Mouse (Mus musculus) embryonic facial prominence, embryonic 10.5 days (tissue): Measurements from ENCODE around the gene Prepl. TPM values are rescaled to one million over a fixed set of nuclear protein-coding genes. Genes with fewer than 3 reads are reported as not detected.
A peak's percentile ranks its signal among the peaks of the same experiment; 100 is the strongest.

Source experiments
- DNase-seq: peaks from one replicate; pipeline ENCODE4 v3.0.0-alpha.2; 2017; ENCODE audit warnings: low spot score
- H3K27ac ChIP-seq: fragments of 300-500 bp; sonication (generic); replicated peaks from 2 replicates; pipeline ENCODE4 v1.5.1; 2016; ENCODE audit warnings: mild to moderate bottlenecking
- H3K27me3 ChIP-seq: fragments of 300-500 bp; sonication (generic); replicated peaks from 2 replicates; pipeline ENCODE4 v1.6.1; 2016; ENCODE audit warnings: low read depth, mild to moderate bottlenecking; ENCODE audit not compliant: poor library complexity, severe bottlenecking
- H3K36me3 ChIP-seq: fragments of 300-500 bp; sonication (generic); replicated peaks from 2 replicates; pipeline ENCODE4 v1.6.1; 2016; ENCODE audit warnings: mild to moderate bottlenecking, moderate library complexity
- H3K4me1 ChIP-seq: fragments of 300-500 bp; sonication (generic); 2 replicates; pipeline ENCODE4 v1.6.1; 2016
- H3K4me3 ChIP-seq: fragments of 300-500 bp; sonication (generic); 2 replicates; pipeline ENCODE4 v1.5.1; 2016; ENCODE audit warnings: mild to moderate bottlenecking, moderate library complexity
- H3K9me3 ChIP-seq: fragments of 300-500 bp; sonication (generic); 2 replicates; pipeline ENCODE4 v1.6.1; 2016; ENCODE audit warnings: mild to moderate bottlenecking
- WGBS: fragments of 180-500 bp; shearing (Covaris S2); methylation state at CpG from one replicate; pipeline ENCODE4 v1.1.7; 2016; 5-methylcytosine and 5-hydroxymethylcytosine counted together
- polyA plus RNA-seq: library from polyadenylated mRNA; unstranded; fragments of >200 nt; fragmentation: Nextera tagmentation; extraction: Ambion mirVana; gene quantifications from 2 replicates; pipeline ENCODE4 v1.2.1, GENCODE M21; 2016

Gene Prepl
- polyA plus RNA-seq: 32.0 and 32.4 TPM in 2 replicates

- DNase-seq: peak; percentile 96
- H3K9me3 ChIP-seq: no peaks in the 10 kb centered on the region
- peak within 1 kb of the TSS; percentile 88 for H3K27ac ChIP-seq
- H3K27me3 ChIP-seq: no peaks in the 10 kb centered on the region
- H3K36me3 ChIP-seq: no peaks in the 10 kb centered on the region
- peak within 1 kb of the TSS; percentile 84 for H3K4me3 ChIP-seq
- under 1% methylated on average over 63 of the region's 63 CpGs for WGBS
- H3K4me1 ChIP-seq: peaks cover 33% of the 10 kb centered on the region
Measured at GRCm38 (mm10) chr17:85090120-85091099, at the start of gene Prepl, which contains the start of gene Camkmt. Gene Prepl (minus strand): TSS chr17:85090241. Gene Camkmt (plus strand): TSS chr17:85090552.

- Histone ChIP-seq H3K27ac (no peak overlapping the region), H3K36me3 (no peaks in the 10 kb centered on the region), H3K9me3 (no peaks in the 10 kb centered on the region), H3K27me3 (no peaks in the 10 kb centered on the region), H3K4me3 (no peak overlapping the region), H3K4me1 (peaks cover 9% of the 10 kb centered on the region; the same call in 1 of the 2 replicates)
- no peak for DNase-seq
- 83% methylated on average over 1 of the region's 1 CpGs for WGBS
Measured at GRCm38 (mm10) chr17:85138393-85138792, 48.4 kb upstream of the Prepl start.

- Histone ChIP-seq H3K36me3 (no peaks in the 10 kb centered on the region), H3K27ac (no peak overlapping the region), H3K4me1 (peaks cover 6% of the 10 kb centered on the region), H3K9me3 (no peaks in the 10 kb centered on the region), H3K27me3 (no peaks in the 10 kb centered on the region), H3K4me3 (no peak overlapping the region)
- 31% methylated on average over 4 of the region's 4 CpGs for WGBS
- DNase-seq: peak; percentile 61
Measured at GRCm38 (mm10) chr17:85116643-85117042, 26.6 kb upstream of the Prepl start.

GRCm38 (mm10) chr17:85113441-85113840 is 23.4 kb upstream of the Prepl start:
- no peaks in the 10 kb centered on the region for H3K36me3 ChIP-seq
- no peaks in the 10 kb centered on the region for H3K27me3 ChIP-seq
- peaks cover 3% of the 10 kb centered on the region for H3K4me1 ChIP-seq
- no peak overlapping the region for H3K27ac ChIP-seq
- DNase-seq: no peak
- no peaks in the 10 kb centered on the region for H3K9me3 ChIP-seq
- 88% methylated on average over 8 of the region's 8 CpGs for WGBS
- no peak overlapping the region for H3K4me3 ChIP-seq

- no peak overlapping the region for H3K4me3 ChIP-seq
- H3K27me3 ChIP-seq: no peaks in the 10 kb centered on the region
- H3K36me3 ChIP-seq: no peaks in the 10 kb centered on the region
- no peak overlapping the region for H3K27ac ChIP-seq
- H3K9me3 ChIP-seq: no peaks in the 10 kb centered on the region
- DNase-seq: no peak
- 97% methylated on average over 1 of the region's 1 CpGs for WGBS
- H3K4me1 ChIP-seq: no peaks in the 10 kb centered on the region
Measured at GRCm38 (mm10) chr17:85110640-85111039, 20.6 kb upstream of the Prepl start.

- WGBS: 51% methylated on average over 2 of the region's 2 CpGs
- DNase-seq: peak; percentile 20
Measured at GRCm38 (mm10) chr17:85103310-85103709, 13.3 kb upstream of the Prepl start.

GRCm38 (mm10) chr17:85101751-85102150 is 11.7 kb upstream of the Prepl start:
- 83% methylated on average over 7 of the region's 7 CpGs for WGBS
- peaks cover 10% of the 10 kb centered on the region; the same call in 1 of the 2 replicates for H3K9me3 ChIP-seq
- no peaks in the 10 kb centered on the region for H3K27me3 ChIP-seq
- DNase-seq: no peak
- H3K4me1 ChIP-seq: 0 out of 2 replicates have a peak, but pooled peaks cover 3% of the 10 kb centered on the region
- no peak overlapping the region for H3K4me3 ChIP-seq
- peaks cover 33% of the 10 kb centered on the region for H3K36me3 ChIP-seq
- no peak overlapping the region for H3K27ac ChIP-seq

More at GRCm38 (mm10) chr17:85103310-85103709, 13.3 kb upstream of the Prepl start:
- Histone ChIP-seq H3K27me3 (no peaks in the 10 kb centered on the region), H3K4me3 (no peak overlapping the region), H3K27ac (no peak overlapping the region), H3K4me1 (0 out of 2 replicates have a peak, but pooled peaks cover 3% of the 10 kb centered on the region), H3K36me3 (peaks cover 19% of the 10 kb centered on the region), H3K9me3 (peaks cover 6% of the 10 kb centered on the region; the same call in 1 of the 2 replicates)

GRCm38 (mm10) chr17:85100232-85100631 is 10.2 kb upstream of the Prepl start:
- 87% methylated on average over 3 of the region's 3 CpGs for WGBS

GRCm38 (mm10) chr17:85098677-85099323 is 8.8 kb upstream of the Prepl start:
- H3K36me3 ChIP-seq: peaks cover 33% of the 10 kb centered on the region
- no peak overlapping the region for H3K4me3 ChIP-seq
- peaks cover 10% of the 10 kb centered on the region; the same call in 1 of the 2 replicates for H3K9me3 ChIP-seq
- H3K27ac ChIP-seq: no peak overlapping the region
- DNase-seq: no peak
- WGBS: 93% methylated on average over 7 of the region's 7 CpGs
- 0 out of 2 replicates have a peak, but pooled peaks cover 3% of the 10 kb centered on the region for H3K4me1 ChIP-seq
- no peaks in the 10 kb centered on the region for H3K27me3 ChIP-seq

More at GRCm38 (mm10) chr17:85100232-85100631, 10.2 kb upstream of the Prepl start:
- Histone ChIP-seq H3K27me3 (no peaks in the 10 kb centered on the region), H3K36me3 (peaks cover 33% of the 10 kb centered on the region), H3K9me3 (peaks cover 10% of the 10 kb centered on the region; the same call in 1 of the 2 replicates), H3K27ac (no peak overlapping the region), H3K4me3 (no peak overlapping the region), H3K4me1 (0 out of 2 replicates have a peak, but pooled peaks cover 3% of the 10 kb centered on the region)
- no peak for DNase-seq

- Histone ChIP-seq H3K4me1 (peaks cover 14% of the 10 kb centered on the region), H3K27me3 (no peaks in the 10 kb centered on the region), H3K9me3 (peaks cover 10% of the 10 kb centered on the region; the same call in 1 of the 2 replicates), H3K36me3 (peaks cover 33% of the 10 kb centered on the region), H3K4me3 (no peak overlapping the region), H3K27ac (no peak overlapping the region)
- 94% methylated on average over 3 of the region's 3 CpGs for WGBS
- no peak for DNase-seq
Measured at GRCm38 (mm10) chr17:85096396-85096795, 6.4 kb upstream of the Prepl start.

- DNase-seq: no peak
- H3K4me3 ChIP-seq: peak overlapping the region; percentile 84; the same call in 1 of the 2 replicates
- H3K27me3 ChIP-seq: no peaks in the 10 kb centered on the region
- H3K36me3 ChIP-seq: no peaks in the 10 kb centered on the region
- H3K27ac ChIP-seq: no peak overlapping the region
- H3K4me1 ChIP-seq: peaks cover 33% of the 10 kb centered on the region
- no peaks in the 10 kb centered on the region for H3K9me3 ChIP-seq
- 91% methylated on average over 6 of the region's 6 CpGs for WGBS
Measured at GRCm38 (mm10) chr17:85091762-85092161, 1.7 kb upstream of the Prepl start.

GRCm38 (mm10) chr17:85089621-85090020 is 420 bp downstream of the Prepl start:
- no peak for DNase-seq
- Histone ChIP-seq H3K9me3 (no peaks in the 10 kb centered on the region), H3K36me3 (no peaks in the 10 kb centered on the region), H3K27me3 (no peaks in the 10 kb centered on the region), H3K4me3 (peak overlapping the region; percentile 84), H3K4me1 (peaks cover 33% of the 10 kb centered on the region), H3K27ac (peak overlapping the region; percentile 88)
- WGBS: 1% methylated on average over 16 of the region's 16 CpGs
